Mouse (Mus musculus) heart, adult 18-20 months (tissue): ENCODE measurements around the gene Vps37b. TPM values are rescaled to one million over a fixed set of nuclear protein-coding genes. Genes with fewer than 3 reads are reported as not detected.

ENCODE experiments used
- DNase-seq, 2 experiments: peaks; one replicate each; pipeline ENCODE4 v3.0.0; 2021 to 2022; ENCODE audit warnings: mixed read lengths in 1 of 2
- total RNA-seq, 2 experiments: library from RNA; stranded (reverse); gene quantifications; 2 replicates each; pipeline ENCODE4 v1.2.3; 2021

The Vps37b gene
- total RNA-seq, 2 experiments from 2014 or later, result 15.1 to 15.2 TPM

GRCm38 (mm10) chr5:124024677-124025076 is 7.4 kb downstream of the Vps37b start:
- peak in 1 of 2 experiments; percentile 57 for DNase-seq

- DNase-seq, result no peak
Measured at GRCm38 (mm10) chr5:124022365-124022764, 9.7 kb downstream of the Vps37b start.

- no peak for DNase-seq
Measured at GRCm38 (mm10) chr5:124021701-124022100, 10.4 kb downstream of the Vps37b start.

- peak; percentile 39 to 64 for DNase-seq
Measured at GRCm38 (mm10) chr5:124021148-124021547, 10.9 kb downstream of the Vps37b start.

GRCm38 (mm10) chr5:124019348-124020216 is 12.5 kb downstream of the Vps37b start:
- peak; percentile 86 to 90 for DNase-seq

GRCm38 (mm10) chr5:124018651-124019050 is 13.4 kb downstream of the Vps37b start:
- DNase-seq, result no peak

- DNase-seq, result no peak
Measured at GRCm38 (mm10) chr5:124017941-124018340, 14.1 kb downstream of the Vps37b start.

- no peak for DNase-seq
Measured at GRCm38 (mm10) chr5:124016291-124016821, 15.7 kb downstream of the Vps37b start.

- DNase-seq, result no peak
Measured at GRCm38 (mm10) chr5:124015727-124016126, 16.3 kb downstream of the Vps37b start.

GRCm38 (mm10) chr5:124014791-124015251 is 17.2 kb downstream of the Vps37b start:
- peak; percentile 76 to 87 for DNase-seq

- no peak for DNase-seq
Measured at GRCm38 (mm10) chr5:124014180-124014579, 17.9 kb downstream of the Vps37b start.

GRCm38 (mm10) chr5:124013747-124014146 is 18.3 kb downstream of the Vps37b start:
- DNase-seq, result no peak

- no peak for DNase-seq
Measured at GRCm38 (mm10) chr5:124012885-124013284, 19.2 kb downstream of the Vps37b start.

GRCm38 (mm10) chr5:124011927-124012326 is 20.1 kb downstream of the Vps37b start:
- peak in 1 of 2 experiments; percentile 43 for DNase-seq

GRCm38 (mm10) chr5:124010910-124011655 is 21.0 kb downstream of the Vps37b start:
- DNase-seq, result peak; percentile 75 to 77

GRCm38 (mm10) chr5:124010077-124010476 is 22.0 kb downstream of the Vps37b start:
- no peak for DNase-seq

GRCm38 (mm10) chr5:124006891-124007491 is 25.1 kb downstream of the Vps37b start:
- peak; percentile 71 to 79 for DNase-seq

- DNase-seq, result no peak
Measured at GRCm38 (mm10) chr5:124006082-124006873, 25.8 kb downstream of the Vps37b start.

GRCm38 (mm10) chr5:124005591-124005990 is 26.5 kb downstream of the Vps37b start:
- DNase-seq, result no peak

GRCm38 (mm10) chr5:124005151-124005500 is 26.9 kb downstream of the Vps37b start:
- DNase-seq, result no peak

GRCm38 (mm10) chr5:124004356-124005150 is 27.5 kb downstream of the Vps37b start:
- DNase-seq, result no peak
